Mouse (Mus musculus): ENCODE results near the gene Nfia. TPM values are rescaled to one million over a fixed set of nuclear protein-coding genes. Genes with fewer than 3 reads are reported as not detected.

Gene Nfia
- total RNA-seq, 2 experiments from 2014 or later: 3.6 to 17.8 TPM

- ATAC-seq (ENCODE audit: poor library complexity, severe bottlenecking): no peak
These were observed 272.1 kb downstream of the Nfia start for GRCm38 (mm10) chr4:98044611-98045010.

GRCm38 (mm10) chr4:98047369-98047768, 274.8 kb downstream of the Nfia start:
- ATAC-seq (ENCODE audit: poor library complexity, severe bottlenecking): no peak

GRCm38 (mm10) chr4:98049584-98049983, 277.1 kb downstream of the Nfia start:
- no peak for ATAC-seq (ENCODE audit: poor library complexity, severe bottlenecking)

GRCm38 (mm10) chr4:98050003-98050620, 277.6 kb downstream of the Nfia start:
- ATAC-seq (ENCODE audit: poor library complexity, severe bottlenecking): no peak

GRCm38 (mm10) chr4:98050781-98051180, 278.2 kb downstream of the Nfia start:
- no peak for ATAC-seq (ENCODE audit: poor library complexity, severe bottlenecking)

GRCm38 (mm10) chr4:98051326-98051725, 278.8 kb downstream of the Nfia start:
- ATAC-seq (ENCODE audit: poor library complexity, severe bottlenecking): no peak

DNA sequence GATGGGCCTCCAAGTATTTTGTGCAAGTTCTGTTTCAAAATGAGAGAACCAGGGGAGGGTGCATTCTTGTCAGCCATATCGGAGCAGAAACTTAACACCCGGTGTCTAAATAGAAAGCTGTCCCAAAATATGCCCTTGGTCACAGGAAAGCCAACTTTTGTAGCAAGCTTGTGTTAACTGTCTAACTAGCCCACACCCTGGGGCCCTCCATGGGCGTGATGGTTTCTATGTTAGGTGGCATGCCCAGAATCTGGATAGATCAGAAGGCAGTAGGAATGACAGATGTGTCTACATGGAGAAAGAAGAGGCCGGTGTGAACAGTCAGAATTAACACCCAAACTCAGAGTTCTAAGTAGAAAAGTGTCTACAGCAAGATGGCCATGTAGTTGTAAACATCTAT, 282.5 kb downstream of the Nfia start:
- no peak for ATAC-seq (ENCODE audit: poor library complexity, severe bottlenecking)

DNA sequence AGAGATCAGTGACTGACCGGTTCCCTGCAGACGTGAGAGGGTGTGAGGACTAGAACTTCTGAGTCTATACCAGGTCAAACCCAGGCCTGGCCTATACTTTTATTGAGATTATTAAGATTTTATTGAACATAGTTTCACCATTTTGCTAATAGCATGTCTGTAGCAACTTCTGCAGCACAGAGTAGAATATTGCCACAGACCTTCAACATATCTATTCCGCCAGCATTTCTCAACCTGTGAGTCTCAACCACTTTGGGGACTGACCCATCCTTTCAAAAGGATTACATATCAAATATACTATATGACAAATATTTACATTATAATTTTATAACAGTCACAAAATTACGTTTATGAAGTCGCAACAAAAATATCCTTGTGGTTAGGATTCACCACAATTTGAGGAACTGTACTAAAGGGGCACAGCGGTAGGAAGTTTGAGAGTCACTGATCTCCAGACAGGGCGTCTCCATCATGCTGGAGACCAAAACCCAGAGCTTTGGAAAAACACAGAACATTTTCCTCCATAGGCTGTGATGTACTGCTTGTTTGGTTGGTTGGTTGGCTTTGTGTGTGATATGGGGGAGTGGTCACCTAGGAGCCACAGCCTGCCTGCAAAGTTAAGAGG, 284.0 kb downstream of the Nfia start:
- ATAC-seq (ENCODE audit: poor library complexity, severe bottlenecking): peak; percentile 75

- ATAC-seq (ENCODE audit: poor library complexity, severe bottlenecking): no peak
These were observed 284.7 kb downstream of the Nfia start for GRCm38 (mm10) chr4:98057246-98057645.

DNA sequence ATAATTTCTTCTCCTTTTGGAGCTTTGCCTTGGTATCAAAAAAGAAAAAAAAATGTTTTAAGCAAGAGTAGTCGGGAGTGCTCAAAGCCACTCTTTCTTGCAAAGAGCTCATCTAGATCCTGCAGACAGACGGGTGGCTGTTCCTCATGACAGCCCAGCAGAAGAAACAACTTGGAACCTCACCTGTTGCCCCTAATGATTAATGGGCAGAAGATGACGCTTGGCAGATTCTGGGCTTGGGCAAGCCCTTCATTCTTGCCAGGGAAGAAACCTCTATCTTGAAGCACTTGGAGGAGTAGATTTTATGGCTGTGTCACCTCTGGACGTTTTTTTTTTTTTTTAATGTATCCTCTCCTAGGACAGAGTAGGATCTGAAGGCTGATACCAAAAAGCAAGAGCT, 285.2 kb downstream of the Nfia start:
- no peak for ATAC-seq (ENCODE audit: poor library complexity, severe bottlenecking)

DNA sequence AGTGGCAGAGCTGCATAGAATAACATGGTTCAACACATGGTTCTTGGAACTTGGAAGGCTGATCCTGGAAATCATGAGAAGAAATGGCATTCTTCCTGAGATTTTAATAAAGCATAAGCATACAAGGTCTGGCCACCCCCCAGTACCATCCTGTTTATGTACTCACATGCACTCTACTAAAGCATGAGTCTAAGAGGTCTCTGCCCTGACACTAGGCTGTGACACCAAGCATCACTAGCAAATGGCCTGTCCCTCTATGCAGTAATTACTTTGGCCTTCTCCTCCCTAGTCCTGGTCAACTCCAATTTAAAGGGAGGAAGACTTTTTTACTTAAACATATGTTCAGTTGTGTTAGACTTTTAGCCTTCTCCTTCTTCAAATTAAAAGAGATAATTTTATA, 285.6 kb downstream of the Nfia start:
- ATAC-seq (ENCODE audit: poor library complexity, severe bottlenecking): no peak

- ATAC-seq (ENCODE audit: poor library complexity, severe bottlenecking): no peak
These were observed 288.1 kb downstream of the Nfia start for GRCm38 (mm10) chr4:98060601-98061000.

- no peak for ATAC-seq (ENCODE audit: poor library complexity, severe bottlenecking)
These were observed 288.6 kb downstream of the Nfia start for GRCm38 (mm10) chr4:98061086-98061485.

DNA sequence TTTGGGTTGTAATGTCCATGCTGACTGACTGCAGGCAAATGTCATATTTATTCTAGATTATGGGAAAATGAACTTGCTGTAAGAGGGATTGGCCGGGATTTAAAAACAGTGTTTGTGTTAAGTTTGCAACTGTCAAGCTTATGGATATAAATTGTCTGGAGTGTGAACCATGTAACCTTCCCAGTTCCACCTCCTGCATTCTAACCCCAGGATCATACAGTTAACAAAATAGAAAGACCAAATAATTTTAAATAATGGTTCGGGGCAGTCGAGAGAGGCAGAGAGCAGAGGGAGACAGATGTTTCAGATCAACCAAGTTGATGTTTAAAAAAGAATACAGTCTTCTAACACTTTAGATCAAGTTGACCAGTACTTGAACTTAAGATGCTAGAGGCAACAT, 290.7 kb downstream of the Nfia start:
- no peak for ATAC-seq (ENCODE audit: poor library complexity, severe bottlenecking)

DNA sequence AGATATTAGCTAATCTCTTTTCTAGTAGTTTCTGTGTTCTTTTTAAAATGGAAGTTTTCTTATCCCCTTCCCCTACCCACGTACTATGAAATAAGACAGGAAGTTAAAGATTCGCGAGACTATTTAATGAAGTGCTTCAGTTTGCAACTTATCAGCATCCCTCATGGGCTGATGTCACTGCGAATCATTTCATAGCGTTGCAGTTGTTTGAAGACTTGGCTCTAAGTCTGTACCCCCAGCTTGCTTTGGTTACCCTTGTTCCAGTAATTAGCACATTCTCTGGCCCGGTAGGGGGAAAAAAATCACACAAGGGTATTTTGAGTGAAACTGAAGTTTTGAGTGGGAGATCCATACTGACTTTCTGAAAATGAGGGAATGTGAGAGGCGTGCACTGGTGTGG, 303.6 kb downstream of the Nfia start:
- ATAC-seq (ENCODE audit: poor library complexity, severe bottlenecking): no peak

DNA sequence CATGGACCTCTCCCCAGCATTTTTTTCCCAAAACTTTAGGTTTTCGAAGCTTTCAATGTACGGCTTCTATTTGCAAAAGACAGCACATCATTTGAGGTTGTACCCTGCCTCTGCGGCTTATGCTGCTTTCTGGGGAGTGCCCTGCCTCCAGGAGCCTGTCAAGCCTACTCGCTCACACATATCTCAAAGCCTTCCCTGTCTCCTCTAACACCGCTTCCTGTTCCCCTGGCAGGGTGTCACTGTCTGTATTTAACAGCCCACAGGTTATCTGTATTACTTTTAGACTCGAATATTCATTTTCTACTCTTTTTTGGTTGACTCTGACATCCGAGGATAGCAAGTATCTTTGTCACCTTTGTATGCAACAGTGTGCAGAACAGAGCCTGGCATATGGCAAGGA, 304.1 kb downstream of the Nfia start:
- no peak for ATAC-seq (ENCODE audit: poor library complexity, severe bottlenecking)

DNA sequence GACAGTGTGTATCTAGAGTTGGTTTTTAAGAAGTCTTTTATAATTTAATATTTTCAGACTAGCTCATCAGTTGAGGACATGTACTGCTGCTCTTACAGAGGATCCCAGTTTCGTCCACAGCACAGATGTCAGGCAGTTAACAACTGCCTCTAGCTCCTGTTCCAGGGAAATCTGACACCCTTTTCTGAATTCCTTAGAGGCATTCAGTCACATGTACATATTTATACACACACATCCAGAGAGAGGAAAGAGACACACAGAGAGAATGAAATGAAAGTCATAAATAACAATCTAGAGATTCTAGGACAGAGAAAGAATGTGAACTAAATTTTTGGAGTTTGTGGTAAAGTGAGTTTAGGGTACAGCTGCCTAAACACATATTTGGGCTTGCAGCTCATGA, 308.1 kb downstream of the Nfia start:
- ATAC-seq (ENCODE audit: poor library complexity, severe bottlenecking): no peak

DNA sequence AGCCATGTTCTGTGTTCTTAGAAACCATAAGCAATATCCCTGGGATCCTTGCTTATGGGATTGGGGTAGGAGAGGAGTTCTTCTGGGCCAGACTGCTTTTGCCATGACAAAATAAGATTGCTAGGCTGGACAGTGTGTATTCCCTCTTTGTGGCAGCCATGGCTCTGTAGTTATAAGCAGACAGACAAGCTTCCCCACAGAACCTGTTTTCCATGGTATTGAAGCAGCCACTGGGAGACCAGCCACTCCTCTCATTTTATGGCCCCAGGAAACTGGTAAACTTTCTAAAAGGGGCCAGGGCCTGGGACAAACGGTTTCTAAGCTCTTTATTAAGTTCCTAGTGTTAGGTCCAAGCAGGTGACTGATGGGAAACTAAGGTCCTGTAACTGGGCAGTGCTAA, 309.4 kb downstream of the Nfia start:
- ATAC-seq (ENCODE audit: poor library complexity, severe bottlenecking): 0 out of 2 replicates have a peak, but pooled peaks have one; percentile 9

DNA sequence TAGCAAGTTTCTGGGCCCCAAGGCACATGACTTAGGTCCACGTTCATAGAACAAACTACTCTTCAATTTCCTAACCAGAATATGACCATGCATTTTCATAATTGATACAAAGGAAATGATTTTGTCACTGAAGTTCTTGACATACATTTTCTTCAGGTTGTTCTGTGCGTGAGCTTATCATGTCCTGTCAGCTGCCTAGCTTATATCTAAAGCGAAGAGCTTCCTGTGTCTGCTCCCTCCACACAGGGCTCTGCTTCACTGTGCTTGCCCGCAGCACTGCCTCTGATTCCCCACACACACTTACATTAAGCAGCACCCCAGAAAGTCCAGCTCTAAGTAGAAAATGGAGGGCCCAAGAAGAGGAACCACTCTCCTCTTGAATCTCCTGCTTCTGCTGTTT, 310.0 kb downstream of the Nfia start:
- peak; percentile 19; the same call in 1 of the 2 replicates for ATAC-seq (ENCODE audit: poor library complexity, severe bottlenecking)

- no peak for ATAC-seq (ENCODE audit: poor library complexity, severe bottlenecking)
These were observed 312.5 kb downstream of the Nfia start for GRCm38 (mm10) chr4:98085060-98085459.

DNA sequence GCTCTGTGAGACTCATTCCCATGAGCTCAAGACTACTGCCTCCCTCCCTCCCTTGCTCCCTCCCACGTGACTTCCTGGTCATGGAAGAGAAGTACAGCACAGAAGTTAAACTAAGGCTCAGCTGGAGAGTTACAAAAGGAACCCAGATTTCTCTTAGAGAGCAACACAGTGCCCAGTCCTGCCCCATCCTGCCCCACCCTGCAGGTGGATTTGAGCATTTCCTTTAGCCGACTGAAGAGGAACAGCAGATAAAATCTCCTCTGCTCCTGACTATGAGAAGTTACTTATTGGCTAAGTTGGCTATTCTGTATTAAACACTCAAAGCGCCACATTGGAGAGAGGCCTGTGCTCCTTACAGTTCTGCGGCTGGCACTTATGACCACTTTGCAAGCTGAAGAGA, 314.4 kb downstream of the Nfia start:
- peak; percentile 25 for ATAC-seq (ENCODE audit: poor library complexity, severe bottlenecking)

DNA sequence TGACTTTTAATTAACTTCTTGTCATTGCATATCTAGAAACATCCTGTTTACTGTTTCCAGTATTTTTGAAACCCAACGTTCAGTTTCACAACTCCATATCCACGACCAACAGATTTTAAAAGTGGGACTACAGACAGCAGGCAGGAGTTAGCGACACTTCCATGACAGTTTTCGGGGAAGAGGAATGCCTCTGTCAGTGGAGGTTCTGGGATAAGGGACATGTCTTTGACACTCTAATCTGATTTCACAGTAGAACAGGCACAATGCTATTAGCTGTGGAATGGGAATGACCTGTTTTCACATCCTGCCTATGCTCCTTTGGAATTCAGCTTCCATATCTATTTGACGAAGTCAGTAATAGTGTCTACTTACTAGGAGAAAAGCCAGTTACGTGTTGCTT, 317.5 kb downstream of the Nfia start:
- ATAC-seq (ENCODE audit: poor library complexity, severe bottlenecking): no peak

- no peak for ATAC-seq (ENCODE audit: poor library complexity, severe bottlenecking)
These were observed 318.1 kb downstream of the Nfia start for GRCm38 (mm10) chr4:98090586-98090985.
